Mouse (Mus musculus) myocyte (in vitro differentiated cells): Measurements from ENCODE around the gene Gatad2a. TPM values are rescaled to one million over a fixed set of nuclear protein-coding genes. Genes with fewer than 3 reads are reported as not detected.

ENCODE experiments used
- H3K27me3 ChIP-seq: one replicate; pipeline ENCODE4 v1.6.1; 2011; ENCODE audit not compliant: control insufficient read depth, insufficient read depth, insufficient read length
- H3K36me3 ChIP-seq: one replicate; pipeline ENCODE4 v1.6.1; 2011; ENCODE audit not compliant: control insufficient read depth, insufficient read depth
- H3K4me2 ChIP-seq: one replicate; pipeline ENCODE4 v1.6.1; 2011; ENCODE audit warnings: low read depth, control low read depth
- H3K4me3 ChIP-seq: one replicate; pipeline ENCODE4 v1.5.1; 2011; ENCODE audit warnings: mild to moderate bottlenecking, control low read depth, moderate library complexity
- H3K79me2 ChIP-seq: one replicate; pipeline ENCODE4 v1.6.1; 2011; ENCODE audit not compliant: control insufficient read depth, insufficient read depth
- H3ac ChIP-seq: one replicate; pipeline ENCODE4 v1.6.1; 2011; ENCODE audit not compliant: control insufficient read depth, insufficient read length
- CEBPB ChIP-seq: IDR thresholded peaks from 2 replicates; pipeline ENCODE4 v1.6.1; 2011; ENCODE audit warnings: mild to moderate bottlenecking, moderate library complexity; ENCODE audit not compliant: poor library complexity, insufficient read depth, severe bottlenecking
- E2F4 ChIP-seq: IDR thresholded peaks from one replicate; pipeline ENCODE4 v1.6.1; 2011; ENCODE audit warnings: mild to moderate bottlenecking, control low read depth, moderate library complexity; ENCODE audit not compliant: insufficient read depth
- MAX ChIP-seq: IDR thresholded peaks from one replicate; pipeline ENCODE4 v1.6.1; 2011; ENCODE audit warnings: low read depth, mild to moderate bottlenecking, control low read depth
- MYOD1 ChIP-seq, 3 experiments: IDR thresholded peaks; one replicate each; pipeline ENCODE4 v1.6.1; 2011; ENCODE audit warnings: control low read depth in 2 of 3, low read depth in 2 of 3, mild to moderate bottlenecking in 2 of 3, moderate library complexity in 1 of 3; ENCODE audit not compliant: insufficient read length in 2 of 3, control insufficient read depth in 1 of 3
- MYOG ChIP-seq, 3 experiments: IDR thresholded peaks; one replicate each; pipeline ENCODE4 v1.6.1; 2011; ENCODE audit warnings: control low read depth in 2 of 3, low read depth in 2 of 3, mild to moderate bottlenecking in 2 of 3; ENCODE audit not compliant: insufficient read length in 2 of 3, control insufficient read depth in 1 of 3, insufficient read depth in 1 of 3
- POLR2A ChIP-seq: IDR thresholded peaks from one replicate; pipeline ENCODE4 v1.6.1; 2011; ENCODE audit warnings: low read depth, mild to moderate bottlenecking, control low read depth, moderate library complexity; ENCODE audit not compliant: insufficient read length
- POLR2AphosphoS2 ChIP-seq: IDR thresholded peaks from one replicate; pipeline ENCODE4 v1.6.1; 2011; ENCODE audit warnings: low read depth, control low read depth; ENCODE audit not compliant: insufficient read length
- REST ChIP-seq: IDR thresholded peaks from one replicate; pipeline ENCODE4 v1.6.1; 2011; ENCODE audit warnings: mild to moderate bottlenecking, control low read depth, moderate library complexity; ENCODE audit not compliant: insufficient read depth, insufficient read length
- SRF ChIP-seq: IDR thresholded peaks from one replicate; pipeline ENCODE4 v1.6.1; 2011; ENCODE audit warnings: low read depth; ENCODE audit not compliant: control insufficient read depth, insufficient read length
- TCF12 ChIP-seq: IDR thresholded peaks from one replicate; pipeline ENCODE4 v1.6.1; 2011; ENCODE audit warnings: mild to moderate bottlenecking, control low read depth; ENCODE audit not compliant: poor library complexity, insufficient read depth, severe bottlenecking
- TCF3 ChIP-seq: IDR thresholded peaks from one replicate; pipeline ENCODE4 v1.6.1; 2011; ENCODE audit warnings: low read depth, control low read depth; ENCODE audit not compliant: insufficient read length
- USF1 ChIP-seq: IDR thresholded peaks from one replicate; pipeline ENCODE4 v1.6.1; 2011; ENCODE audit warnings: low read depth, mild to moderate bottlenecking, control low read depth, moderate library complexity
- polyA plus RNA-seq: library from polyadenylated mRNA; unstranded; fragments of >200 nt; fragmentation: generic; extraction: Trizol; gene quantifications from one replicate; pipeline ENCODE4 v1.2.1, GENCODE M21; 2012; ENCODE audit warnings: missing spikeins

The Gatad2a gene
- polyA plus RNA-seq, 1 experiment: 46.7 TPM

- TF ChIP-seq TCF12 (no peak), E2F4 (no peak), MYOD1 (IDR thresholded peaks at IDR 0.05; ENCODE audit: control insufficient read depth in 1 of 3, insufficient read length in 2 of 3, low read depth in 2 of 3) (peak in 1 of 3 experiments; percentile 3), SRF (peak; percentile 93), CEBPB (no peak), USF1 (peak; percentile 50)
- H3K4me2 ChIP-seq: peak overlapping the region; percentile 100
Observed at GRCm38 (mm10) chr8:70001176-70001891, 5.2 kb upstream of the Gatad2a start.

GRCm38 (mm10) chr8:70000226-70000625 is 4.0 kb upstream of the Gatad2a start:
- TF ChIP-seq SRF (no peak), REST (no peak), TCF3 (no peak), MAX (no peak), TCF12 (no peak), MYOG (IDR thresholded peaks at IDR 0.05; ENCODE audit: control insufficient read depth in 1 of 3, insufficient read depth in 1 of 3, insufficient read length in 2 of 3, low read depth in 2 of 3) (no peak), POLR2AphosphoS2 (no peak), E2F4 (no peak), MYOD1 (IDR thresholded peaks at IDR 0.05; ENCODE audit: control insufficient read depth in 1 of 3, insufficient read length in 2 of 3, low read depth in 2 of 3) (no peak)
- no peak overlapping the region for H3ac ChIP-seq
- peaks cover 5% of the 10 kb centered on the region for H3K79me2 ChIP-seq

More at GRCm38 (mm10) chr8:70001176-70001891, 5.2 kb upstream of the Gatad2a start:
- no peaks in the 10 kb centered on the region for H3K27me3 ChIP-seq
- H3ac ChIP-seq: peak overlapping the region; percentile 3
- H3K79me2 ChIP-seq: no peaks in the 10 kb centered on the region
- peak overlapping the region; percentile 10 for H3K4me3 ChIP-seq
- H3K36me3 ChIP-seq: no peaks in the 10 kb centered on the region

GRCm38 (mm10) chr8:69999236-69999635 is 3.1 kb upstream of the Gatad2a start:
- TF ChIP-seq TCF12 (no peak), REST (no peak), TCF3 (no peak), POLR2A (no peak), MYOG (IDR thresholded peaks at IDR 0.05; ENCODE audit: control insufficient read depth in 1 of 3, insufficient read depth in 1 of 3, insufficient read length in 2 of 3, low read depth in 2 of 3) (no peak), MAX (no peak), CEBPB (no peak), USF1 (no peak), MYOD1 (IDR thresholded peaks at IDR 0.05; ENCODE audit: control insufficient read depth in 1 of 3, insufficient read length in 2 of 3, low read depth in 2 of 3) (no peak), POLR2AphosphoS2 (no peak), E2F4 (no peak), SRF (no peak)
- no peaks in the 10 kb centered on the region for H3K27me3 ChIP-seq
- H3K36me3 ChIP-seq: no peaks in the 10 kb centered on the region
- no peak overlapping the region for H3K4me3 ChIP-seq
- no peak overlapping the region for H3K4me2 ChIP-seq
- peaks cover 14% of the 10 kb centered on the region for H3K79me2 ChIP-seq
- H3ac ChIP-seq: no peak overlapping the region

More at GRCm38 (mm10) chr8:70000226-70000625, 4.0 kb upstream of the Gatad2a start:
- Histone ChIP-seq H3K4me3 (no peak overlapping the region), H3K36me3 (no peaks in the 10 kb centered on the region), H3K4me2 (no peak overlapping the region), H3K27me3 (no peaks in the 10 kb centered on the region)

- TF ChIP-seq POLR2A (no peak), CEBPB (no peak)
- H3K79me2 ChIP-seq: peaks cover 18% of the 10 kb centered on the region
- no peak overlapping the region for H3ac ChIP-seq
- no peak overlapping the region for H3K4me2 ChIP-seq
- H3K36me3 ChIP-seq: no peaks in the 10 kb centered on the region
- no peak overlapping the region for H3K4me3 ChIP-seq
- H3K27me3 ChIP-seq: no peaks in the 10 kb centered on the region
Observed at GRCm38 (mm10) chr8:69998706-69999105, 2.5 kb upstream of the Gatad2a start.

- Histone ChIP-seq H3ac (peak overlapping the region; percentile 19), H3K4me3 (peak overlapping the region; percentile 42), H3K4me2 (peak overlapping the region; percentile 74), H3K27me3 (no peaks in the 10 kb centered on the region), H3K36me3 (no peaks in the 10 kb centered on the region), H3K79me2 (peaks cover 26% of the 10 kb centered on the region)
- TF ChIP-seq MYOD1 (IDR thresholded peaks at IDR 0.05; ENCODE audit: control insufficient read depth in 1 of 3, insufficient read length in 2 of 3, low read depth in 2 of 3): peak in 2 of 3 experiments; percentile 23 to 52
- peak; percentile 82 for TF ChIP-seq POLR2AphosphoS2
- TF ChIP-seq E2F4: no peak
- no peak for TF ChIP-seq SRF
- no peak for TF ChIP-seq CEBPB
- TF ChIP-seq TCF3: no peak
- TF ChIP-seq USF1: no peak
- TF ChIP-seq TCF12: no peak
- TF ChIP-seq POLR2A: peak; percentile 81
- TF ChIP-seq REST: no peak
- no peak for TF ChIP-seq MAX
- peak in 2 of 3 experiments; percentile 23 to 55 for TF ChIP-seq MYOG (IDR thresholded peaks at IDR 0.05; ENCODE audit: control insufficient read depth in 1 of 3, insufficient read depth in 1 of 3, insufficient read length in 2 of 3, low read depth in 2 of 3)
Observed at GRCm38 (mm10) chr8:69996589-69997285, 553 bp upstream of the Gatad2a start.
